Mouse (Mus musculus) forebrain, embryonic 16.5 days (tissue): ENCODE measurements around the gene Dctn2. TPM values are rescaled to one million over a fixed set of nuclear protein-coding genes. Genes with fewer than 3 reads are reported as not detected.

Source experiments
- ATAC-seq: fragments of 200-750 bp; cut with Nextera tagmentation; 2 replicates; pipeline ENCODE4 v1.8.0; 2017; ENCODE audit warnings: mild to moderate bottlenecking, moderate library complexity
- H3K27ac ChIP-seq: fragments of 300-500 bp; sonication (generic); 2 replicates; pipeline ENCODE4 v1.5.1; 2014; ENCODE audit warnings: low read length, control low read depth
- H3K27me3 ChIP-seq: fragments of 300-500 bp; sonication (generic); replicated peaks from 2 replicates; pipeline ENCODE4 v1.6.1; 2014; ENCODE audit warnings: low read length; ENCODE audit not compliant: control insufficient read depth, insufficient read depth
- H3K36me3 ChIP-seq: fragments of 300-500 bp; sonication (generic); 2 replicates; pipeline ENCODE4 v1.6.1; 2014; ENCODE audit not compliant: control insufficient read depth, insufficient read depth
- H3K4me1 ChIP-seq: fragments of 300-500 bp; sonication (generic); replicated peaks from 2 replicates; pipeline ENCODE4 v1.6.1; 2014; ENCODE audit warnings: low read length; ENCODE audit not compliant: control insufficient read depth, insufficient read depth
- H3K4me2 ChIP-seq: fragments of 300-500 bp; sonication (generic); 2 replicates; pipeline ENCODE4 v1.6.1; 2014; ENCODE audit warnings: mild to moderate bottlenecking, low read length, control low read depth
- H3K4me3 ChIP-seq: fragments of 300-500 bp; sonication (generic); replicated peaks from 2 replicates; pipeline ENCODE4 v1.5.1; 2014; ENCODE audit warnings: mild to moderate bottlenecking, low read length, control low read depth
- H3K9ac ChIP-seq: fragments of 300-500 bp; sonication (generic); replicated peaks from 2 replicates; pipeline ENCODE4 v1.6.1; 2014; ENCODE audit warnings: low read depth, low read length, control low read depth
- H3K9me3 ChIP-seq: fragments of 300-500 bp; sonication (generic); 2 replicates; pipeline ENCODE4 v1.6.1; 2016; ENCODE audit warnings: low read length; ENCODE audit not compliant: control insufficient read depth
- WGBS: fragments of 180-500 bp; shearing (Covaris S2); extraction: QIAGEN DNeasy Blood & Tissue Kit; methylation state at CpG from one replicate; pipeline ENCODE4 v1.1.7; 2014; 5-methylcytosine and 5-hydroxymethylcytosine counted together
- polyA plus RNA-seq: library from polyadenylated mRNA; unstranded; fragments of >200 nt; fragmentation: Nextera tagmentation; extraction: Ambion mirVana; gene quantifications from 2 replicates; pipeline ENCODE4 v1.2.1, GENCODE M21; 2015

Dctn2 gene
- polyA plus RNA-seq, 1 experiment from 2014 or later, result 342 TPM

- 71% methylated on average over 7 of the region's 7 CpGs for WGBS
- no peak for ATAC-seq
- H3K36me3 ChIP-seq, result peaks cover 26% of the 10 kb centered on the region
- no peaks in the 10 kb centered on the region for H3K9me3 ChIP-seq
- H3K4me1 ChIP-seq, result peaks cover 36% of the 10 kb centered on the region
- H3K4me3 ChIP-seq, result no peak overlapping the region
- no peaks in the 10 kb centered on the region for H3K27me3 ChIP-seq
- H3K27ac ChIP-seq, result no peak overlapping the region; the same call in 1 of the 2 replicates
- peak overlapping the region; percentile 13 for H3K9ac ChIP-seq
- no peak overlapping the region for H3K4me2 ChIP-seq
Observed at GRCm38 (mm10) chr10:127286194-127286593, 20.0 kb downstream of the Dctn2 start.

- Histone ChIP-seq H3K27ac (no peak overlapping the region; the same call in 1 of the 2 replicates), H3K4me2 (peak overlapping the region; percentile 72), H3K9ac (peak overlapping the region; percentile 13), H3K9me3 (no peaks in the 10 kb centered on the region), H3K4me1 (peaks cover 42% of the 10 kb centered on the region), H3K36me3 (peaks cover 21% of the 10 kb centered on the region), H3K4me3 (no peak overlapping the region; the same call in 1 of the 2 replicates), H3K27me3 (no peaks in the 10 kb centered on the region)
- no peak for ATAC-seq
- WGBS, result 57% methylated on average over 7 of the region's 7 CpGs
Observed at GRCm38 (mm10) chr10:127286730-127287129, 20.6 kb downstream of the Dctn2 start.

- WGBS, result 71% methylated on average over 15 of the region's 15 CpGs
- Histone ChIP-seq H3K36me3 (peaks cover 15% of the 10 kb centered on the region), H3K4me1 (peaks cover 48% of the 10 kb centered on the region), H3K4me3 (peak overlapping the region; percentile 61), H3K9ac (peak overlapping the region; percentile 85), H3K27ac (peak overlapping the region; percentile 97), H3K27me3 (no peaks in the 10 kb centered on the region), H3K9me3 (no peaks in the 10 kb centered on the region), H3K4me2 (peak overlapping the region; percentile 72)
- no peak for ATAC-seq
Observed at GRCm38 (mm10) chr10:127287271-127287935, 21.2 kb downstream of the Dctn2 start.

- Histone ChIP-seq H3K27ac (peak overlapping the region; percentile 97), H3K27me3 (no peaks in the 10 kb centered on the region), H3K4me2 (peak overlapping the region; percentile 72), H3K9me3 (no peaks in the 10 kb centered on the region), H3K9ac (peak overlapping the region; percentile 85), H3K4me3 (peak overlapping the region; percentile 61), H3K36me3 (peaks cover 11% of the 10 kb centered on the region), H3K4me1 (peaks cover 50% of the 10 kb centered on the region)
- no peak for ATAC-seq
- whole genome bisulfite sequencing, result 1% methylated on average over 3 of the region's 3 CpGs
Observed at GRCm38 (mm10) chr10:127287936-127288293, 21.7 kb downstream of the Dctn2 start.

- peak overlapping the region; percentile 61 for H3K4me3 ChIP-seq
- peak overlapping the region; percentile 72 for H3K4me2 ChIP-seq
- H3K36me3 ChIP-seq, result peaks cover 6% of the 10 kb centered on the region
- H3K27ac ChIP-seq, result peak overlapping the region; percentile 97
- peaks cover 50% of the 10 kb centered on the region for H3K4me1 ChIP-seq
- no peaks in the 10 kb centered on the region for H3K27me3 ChIP-seq
- peak overlapping the region; percentile 85 for H3K9ac ChIP-seq
- WGBS, result under 1% methylated on average over 24 of the region's 28 CpGs
- H3K9me3 ChIP-seq, result no peaks in the 10 kb centered on the region
- peak; percentile 14 for ATAC-seq
Observed at GRCm38 (mm10) chr10:127288328-127288799, 22.2 kb downstream of the Dctn2 start.

GRCm38 (mm10) chr10:127288800-127289572 lies 22.8 kb downstream of the Dctn2 start, which contains the start of gene Mbd6:
Gene Mbd6 (minus strand): TSS chr10:127289018.
- H3K36me3 ChIP-seq, result peaks cover under 1% of the 10 kb centered on the region; the same call in 1 of the 2 replicates
- no peaks in the 10 kb centered on the region for H3K27me3 ChIP-seq
- WGBS, result 0% methylated on average over 50 of the region's 65 CpGs
- H3K27ac ChIP-seq, result peak within 1 kb of the TSS; percentile 97
- ATAC-seq, result peak; percentile 22
- peaks cover 50% of the 10 kb centered on the region for H3K4me1 ChIP-seq
- peak within 1 kb of the TSS; percentile 61 for H3K4me3 ChIP-seq
- no peaks in the 10 kb centered on the region for H3K9me3 ChIP-seq
- peak within 1 kb of the TSS; percentile 85 for H3K9ac ChIP-seq
- peak within 1 kb of the TSS; percentile 72 for H3K4me2 ChIP-seq

- WGBS, result under 1% methylated on average over 15 of the region's 15 CpGs
- H3K4me1 ChIP-seq, result peaks cover 50% of the 10 kb centered on the region
- 0 out of 2 replicates have a peak, but pooled peaks have one; percentile 2 for ATAC-seq
Observed at GRCm38 (mm10) chr10:127289573-127290191, 23.5 kb downstream of the Dctn2 start.

GRCm38 (mm10) chr10:127290307-127290929 lies 24.2 kb downstream of the Dctn2 start:
- ATAC-seq, result peak; percentile 89
- H3K4me1 ChIP-seq, result peaks cover 50% of the 10 kb centered on the region
- under 1% methylated on average over 43 of the region's 47 CpGs for WGBS

More at GRCm38 (mm10) chr10:127289573-127290191, 23.5 kb downstream of the Dctn2 start:
- Histone ChIP-seq H3K4me2 (peak overlapping the region; percentile 72), H3K27me3 (no peaks in the 10 kb centered on the region), H3K27ac (peak overlapping the region; percentile 97), H3K9ac (peak overlapping the region; percentile 85), H3K36me3 (peaks cover 2% of the 10 kb centered on the region; the same call in 1 of the 2 replicates), H3K9me3 (no peaks in the 10 kb centered on the region), H3K4me3 (peak overlapping the region; percentile 61)

More at GRCm38 (mm10) chr10:127290307-127290929, 24.2 kb downstream of the Dctn2 start:
- Histone ChIP-seq H3K4me2 (peak overlapping the region; percentile 72), H3K9ac (peak overlapping the region; percentile 63), H3K27me3 (no peaks in the 10 kb centered on the region), H3K4me3 (peak overlapping the region; percentile 61), H3K27ac (peak overlapping the region; percentile 97), H3K36me3 (peaks cover 5% of the 10 kb centered on the region; the same call in 1 of the 2 replicates), H3K9me3 (no peaks in the 10 kb centered on the region)
